Mouse (Mus musculus) ES-Bruce4 (cell line): ENCODE measurements at regions not wholly inside any gene's neighbourhood (a gene's known extent, or its start where the extent isn't known, plus 50 kb on each side); places are given as distances from the start of the nearest gene placed in this dataset.

Experiments used
- CTCF ChIP-seq: IDR thresholded peaks from one replicate; pipeline ENCODE4 v1.8.1; 2011; ENCODE audit warnings: low read depth, low read length
- POLR2A ChIP-seq: IDR thresholded peaks from one replicate; pipeline ENCODE4 v1.8.1; 2011; ENCODE audit warnings: low read length; ENCODE audit not compliant: insufficient read depth

DNA sequence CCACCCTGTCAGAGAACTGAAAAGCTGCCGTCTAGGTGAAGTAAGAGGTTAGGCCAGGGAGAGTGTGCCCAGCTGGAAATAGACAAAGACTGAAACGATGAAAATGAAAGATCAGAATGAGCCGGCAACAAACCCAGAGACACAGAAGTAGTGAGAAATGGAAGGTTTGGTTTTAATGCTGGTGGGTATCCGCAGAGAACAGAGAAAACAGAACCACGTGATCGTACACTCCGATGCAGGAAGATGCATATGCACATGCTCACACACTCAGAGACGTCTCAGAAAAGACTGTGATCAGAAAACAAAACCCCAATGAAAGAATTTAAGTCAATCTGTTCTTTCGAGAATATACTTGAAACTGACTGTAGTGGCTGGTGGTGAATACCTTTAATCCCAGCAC is 241.0 kb upstream of the Jmjd1c start:
- TF ChIP-seq POLR2A (no peak), CTCF (no peak)
